Mouse (Mus musculus): ENCODE results near the gene Chil5.

GRCm38 (mm10) chr3:106074824-106075223, 42.2 kb upstream of the Chil5 start:
- TF ChIP-seq CTCF (IDR thresholded peaks at IDR 0.05) (no peak), EP300 (IDR thresholded peaks at IDR 0.05) (no peak)

Data from lung, postnatal 0 days (tissue).